Mouse (Mus musculus) heart, adult 2 months (tissue): ENCODE results near the gene Fosl2. TPM values are rescaled to one million over a fixed set of nuclear protein-coding genes. Genes with fewer than 3 reads are reported as not detected.
"Not testable (repeated sequence)": the region's sequence is repeated elsewhere in the genome, so short reads cannot be mapped to it uniquely, and the experiment has no call there.

Source experiments
- DNase-seq, 2 experiments: peaks; one replicate each; pipeline ENCODE4 v3.0.0; 2021
- H3K27ac ChIP-seq: fragments of 200-600 bp; 2 replicates; pipeline ENCODE4 v1.8.1; 2022
- H3K27me3 ChIP-seq: fragments of 200-500 bp; 2 replicates; pipeline ENCODE4 v1.6.1; 2012; ENCODE audit warnings: mild to moderate bottlenecking, low read length, inconsistent platforms, mixed read lengths; ENCODE audit not compliant: control insufficient read depth, insufficient read depth
- H3K36me3 ChIP-seq: fragments of 200-500 bp; 2 replicates; pipeline ENCODE4 v1.6.1; 2012; ENCODE audit warnings: low read length, inconsistent platforms; ENCODE audit not compliant: control insufficient read depth, insufficient read depth
- H3K4me1 ChIP-seq: fragments of 200-500 bp; 2 replicates; pipeline ENCODE4 v1.6.1; 2011; ENCODE audit warnings: low read length; ENCODE audit not compliant: control insufficient read depth, insufficient read depth
- H3K4me3 ChIP-seq: fragments of 200-600 bp; 2 replicates; pipeline ENCODE4 v1.8.1; 2022
- H3K79me2 ChIP-seq: fragments of 200-500 bp; replicated peaks from 2 replicates; pipeline ENCODE4 v1.6.1; 2012; ENCODE audit warnings: mild to moderate bottlenecking, inconsistent platforms, low read length, moderate library complexity, mixed read lengths; ENCODE audit not compliant: control insufficient read depth, insufficient read depth
- H3K9ac ChIP-seq: fragments of 200-500 bp; 2 replicates; pipeline ENCODE4 v1.6.1; 2012; ENCODE audit warnings: low read depth, mild to moderate bottlenecking, control low read depth, inconsistent platforms, low read length, mixed read lengths
- CTCF ChIP-seq: fragments of 200-600 bp; IDR thresholded peaks from 2 replicates; pipeline ENCODE4 v1.8.1; 2022; ENCODE audit warnings: antibody characterized with exemption, mild to moderate bottlenecking, moderate library complexity
- EP300 ChIP-seq: fragments of 200-500 bp; IDR thresholded peaks from 2 replicates; pipeline ENCODE4 v1.6.1; 2011; ENCODE audit warnings: low read depth, low read length, control low read depth; ENCODE audit not compliant: insufficient read depth
- POLR2A ChIP-seq: fragments of 200-500 bp; IDR thresholded peaks from 2 replicates; pipeline ENCODE4 v1.6.1; 2011; ENCODE audit warnings: mild to moderate bottlenecking, low read depth, low read length, control low read depth; ENCODE audit not compliant: insufficient read depth
- WGBS: fragments of 180-500 bp; shearing (Covaris S2); methylation state at CpG from one replicate; pipeline ENCODE4 v1.1.7; 2018; 5-methylcytosine and 5-hydroxymethylcytosine counted together
- intact Hi-C: fragments of 180-260 bp; cut with DNase I; formaldehyde crosslinking; loops from one replicate; pipeline ENCODE4 v1.15.1; 2025
- polyA plus RNA-seq: library from polyadenylated mRNA; depleted of rRNA; stranded (reverse); fragments of >200 nt; gene quantifications from 2 replicates; pipeline ENCODE4 v1.2.3, GENCODE M21; 2012
- total RNA-seq, 2 experiments: library from RNA; stranded (reverse); gene quantifications; 2 replicates each; pipeline ENCODE4 v1.2.3; 2021

The Fosl2 gene
- total and polyA plus RNA-seq, 3 experiments: 10.2 to 26.6 (median 21.2) TPM

- no peak overlapping the region for H3K9ac ChIP-seq
- no peaks in the 10 kb centered on the region for H3K27me3 ChIP-seq
- no peaks in the 10 kb centered on the region for H3K79me2 ChIP-seq
- WGBS: 75% methylated on average over 4 of the region's 4 CpGs
- no peak for DNase-seq
- intact Hi-C loops: no loop called here
- no peak overlapping the region for H3K27ac ChIP-seq
- H3K4me3 ChIP-seq: no peak overlapping the region
- TF ChIP-seq POLR2A (no peak), EP300 (no peak), CTCF (no peak)
- H3K4me1 ChIP-seq: no peaks in the 10 kb centered on the region
- H3K36me3 ChIP-seq: no peaks in the 10 kb centered on the region
Observed at GRCm38 (mm10) chr5:32177737-32178136, 42.1 kb downstream of the Fosl2 start.

- not testable (repeated sequence) for H3K79me2 ChIP-seq
Observed at GRCm38 (mm10) chr5:32178720-32179119, 43.1 kb downstream of the Fosl2 start.

GRCm38 (mm10) chr5:32182885-32183629, 47.5 kb downstream of the Fosl2 start:
- no peaks in the 10 kb centered on the region for H3K79me2 ChIP-seq
- H3K27me3 ChIP-seq: no peaks in the 10 kb centered on the region
- H3K36me3 ChIP-seq: no peaks in the 10 kb centered on the region
- no peak overlapping the region for H3K9ac ChIP-seq
- WGBS: 60% methylated on average over 4 of the region's 4 CpGs
- no peak for DNase-seq
- intact Hi-C loops: no loop called here
- H3K27ac ChIP-seq: no peak overlapping the region
- no peak overlapping the region for H3K4me3 ChIP-seq
- H3K4me1 ChIP-seq: no peaks in the 10 kb centered on the region
- no peak for TF ChIP-seq CTCF
- no peak for TF ChIP-seq EP300
- TF ChIP-seq POLR2A: no peak

More at GRCm38 (mm10) chr5:32178720-32179119, 43.1 kb downstream of the Fosl2 start:
- H3K4me3 ChIP-seq, H3K36me3 ChIP-seq, DNase-seq, H3K27me3 ChIP-seq, H3K4me1 ChIP-seq, H3K9ac ChIP-seq, intact Hi-C loops, H3K27ac ChIP-seq: not testable (repeated sequence)
- WGBS: 81% methylated on average over 5 of the region's 6 CpGs

GRCm38 (mm10) chr5:32187717-32188116, 52.1 kb downstream of the Fosl2 start:
- H3K36me3 ChIP-seq: no peaks in the 10 kb centered on the region
- no peak for DNase-seq
- no peak overlapping the region for H3K27ac ChIP-seq
- H3K4me1 ChIP-seq: no peaks in the 10 kb centered on the region; the same call in 1 of the 2 replicates
- no peak overlapping the region for H3K9ac ChIP-seq
- intact Hi-C loops: no loop called here
- no peak overlapping the region for H3K4me3 ChIP-seq
- 48% methylated on average over 11 of the region's 11 CpGs for WGBS
- no peak for TF ChIP-seq CTCF
- TF ChIP-seq EP300: no peak
- TF ChIP-seq POLR2A: no peak
- no peaks in the 10 kb centered on the region for H3K27me3 ChIP-seq
- no peaks in the 10 kb centered on the region for H3K79me2 ChIP-seq

GRCm38 (mm10) chr5:32191259-32191658, 55.7 kb downstream of the Fosl2 start:
- Histone ChIP-seq H3K4me1 (no peaks in the 10 kb centered on the region; the same call in 1 of the 2 replicates), H3K9ac (no peak overlapping the region), H3K36me3 (no peaks in the 10 kb centered on the region), H3K27ac (no peak overlapping the region), H3K27me3 (no peaks in the 10 kb centered on the region), H3K79me2 (no peaks in the 10 kb centered on the region), H3K4me3 (no peak overlapping the region)
- intact Hi-C loops: no loop called here
- no peak for DNase-seq
- WGBS: 94% methylated on average over 5 of the region's 5 CpGs
- no peak for TF ChIP-seq EP300
- TF ChIP-seq CTCF: no peak
- no peak for TF ChIP-seq POLR2A

GRCm38 (mm10) chr5:32192016-32192845, 56.6 kb downstream of the Fosl2 start:
- DNase-seq: peak in 1 of 2 experiments; percentile 42
- Histone ChIP-seq H3K9ac (no peak overlapping the region), H3K79me2 (no peaks in the 10 kb centered on the region), H3K4me1 (no peaks in the 10 kb centered on the region; the same call in 1 of the 2 replicates), H3K27ac (no peak overlapping the region), H3K27me3 (no peaks in the 10 kb centered on the region), H3K36me3 (no peaks in the 10 kb centered on the region), H3K4me3 (no peak overlapping the region)
- WGBS: 43% methylated on average over 16 of the region's 16 CpGs
- TF ChIP-seq CTCF: no peak
- no peak for TF ChIP-seq POLR2A
- TF ChIP-seq EP300: no peak
- intact Hi-C loops: no loop called here
